Mouse (Mus musculus): Measurements from ENCODE around the gene Gm20388. TPM values are rescaled to one million over a fixed set of nuclear protein-coding genes. Genes with fewer than 3 reads are reported as not detected.

Gm20388 gene
- polyA plus RNA-seq, 1 experiment from 2014 or later, result 7.4 TPM

GRCm38 (mm10) chr8:122243310-122243709 is 2332.7 kb downstream of the Gm20388 start:
- H3K4me2 ChIP-seq, result no peak overlapping the region
- no peak for ATAC-seq (replicated peaks; ENCODE audit: low FRiP score)
- no peaks in the 10 kb centered on the region for H3K36me3 ChIP-seq
- no peaks in the 10 kb centered on the region for H3K9me3 ChIP-seq (replicated peaks)
- H3K27ac ChIP-seq, result no peak overlapping the region
- 65% methylated on average over 4 of the region's 4 CpGs for WGBS
- peaks cover 16% of the 10 kb centered on the region for H3K4me1 ChIP-seq
- no peak overlapping the region for H3K4me3 ChIP-seq (replicated peaks)
- no peaks in the 10 kb centered on the region for H3K27me3 ChIP-seq
- H3K9ac ChIP-seq, result no peak overlapping the region

DNA sequence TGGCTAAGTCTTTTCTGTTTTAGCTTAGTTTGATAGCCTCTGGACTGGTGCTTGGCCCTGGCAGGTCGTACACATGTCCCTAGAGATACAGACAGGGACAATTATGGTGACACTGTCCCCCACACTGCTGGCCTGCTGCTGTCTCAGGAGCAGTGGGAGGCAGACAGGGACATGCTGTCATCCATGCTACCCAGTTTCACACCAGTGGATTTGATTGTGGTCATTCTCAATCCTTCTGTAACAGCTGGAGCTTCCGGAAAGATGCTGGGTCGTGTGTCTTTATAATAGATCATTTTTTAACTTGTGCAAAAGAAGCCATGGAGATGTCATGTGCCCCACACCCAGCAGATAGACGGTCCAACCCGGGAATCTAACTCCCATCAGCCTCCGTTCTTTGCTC is 2334.5 kb downstream of the Gm20388 start:
- Histone ChIP-seq H3K27me3 (no peaks in the 10 kb centered on the region), H3K9me3 (replicated peaks) (no peaks in the 10 kb centered on the region), H3K4me1 (peaks cover 13% of the 10 kb centered on the region), H3K27ac (no peak overlapping the region), H3K9ac (no peak overlapping the region), H3K4me3 (replicated peaks) (no peak overlapping the region), H3K36me3 (no peaks in the 10 kb centered on the region), H3K4me2 (no peak overlapping the region)
- ATAC-seq (replicated peaks; ENCODE audit: low FRiP score), result no peak
- WGBS, result 73% methylated on average over 6 of the region's 6 CpGs

DNA sequence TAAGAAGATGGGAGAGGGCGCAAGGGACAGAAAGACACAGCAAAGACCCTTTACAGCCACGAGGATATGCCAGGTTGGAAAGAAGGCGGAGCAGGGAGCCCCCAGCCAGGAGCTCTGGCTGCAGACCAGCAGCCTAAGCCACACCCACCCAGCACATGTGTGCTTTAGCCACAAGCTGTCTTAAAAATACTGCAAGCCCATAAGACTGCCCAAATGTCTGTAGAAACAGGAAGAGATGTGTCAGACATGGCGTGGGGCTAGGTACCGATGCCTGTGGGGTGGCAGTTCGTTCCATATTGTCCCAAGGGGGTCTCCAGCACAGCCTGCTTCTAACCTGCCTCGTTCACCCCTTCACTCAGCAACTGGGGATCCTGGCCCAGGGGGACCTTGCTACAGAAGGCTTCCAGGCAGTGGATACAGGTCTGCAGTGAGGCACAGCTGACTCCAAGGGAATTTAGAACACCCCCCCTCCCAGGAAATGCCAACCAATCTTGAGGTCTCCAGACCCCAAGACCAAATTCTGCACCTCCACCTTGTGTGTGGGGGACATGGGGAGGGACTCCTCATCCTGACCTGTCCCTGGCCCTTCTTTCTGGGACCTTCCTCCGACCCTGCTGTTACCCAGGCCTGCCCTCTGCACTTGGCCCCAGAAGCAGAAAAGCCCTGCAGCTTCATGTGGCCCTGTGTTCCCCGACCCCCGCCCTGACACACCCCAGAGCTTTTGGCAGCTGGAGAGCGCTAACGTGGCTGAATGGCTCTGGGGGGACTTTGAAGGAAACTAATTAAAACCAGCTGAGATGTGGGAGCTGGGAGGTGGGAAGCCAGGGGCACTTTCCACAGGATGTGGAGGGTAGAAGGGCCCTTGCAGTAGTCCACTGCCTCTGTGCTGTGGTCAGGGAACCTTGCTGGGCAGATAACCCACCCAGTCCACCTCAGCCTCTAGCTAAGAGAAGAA is 2335.9 kb downstream of the Gm20388 start:
- no peaks in the 10 kb centered on the region for H3K9me3 ChIP-seq (replicated peaks)
- H3K4me3 ChIP-seq (replicated peaks), result no peak overlapping the region
- no peak overlapping the region for H3K27ac ChIP-seq
- no peaks in the 10 kb centered on the region for H3K27me3 ChIP-seq
- 31% methylated on average over 12 of the region's 12 CpGs for WGBS
- no peak for ATAC-seq (replicated peaks; ENCODE audit: low FRiP score)
- no peaks in the 10 kb centered on the region for H3K36me3 ChIP-seq
- no peak overlapping the region for H3K4me2 ChIP-seq
- H3K9ac ChIP-seq, result no peak overlapping the region
- peaks cover 13% of the 10 kb centered on the region for H3K4me1 ChIP-seq

- 84% methylated on average over 1 of the region's 1 CpGs for WGBS
Measured at GRCm38 (mm10) chr8:122251739-122252138, 2341.1 kb downstream of the Gm20388 start.

DNA sequence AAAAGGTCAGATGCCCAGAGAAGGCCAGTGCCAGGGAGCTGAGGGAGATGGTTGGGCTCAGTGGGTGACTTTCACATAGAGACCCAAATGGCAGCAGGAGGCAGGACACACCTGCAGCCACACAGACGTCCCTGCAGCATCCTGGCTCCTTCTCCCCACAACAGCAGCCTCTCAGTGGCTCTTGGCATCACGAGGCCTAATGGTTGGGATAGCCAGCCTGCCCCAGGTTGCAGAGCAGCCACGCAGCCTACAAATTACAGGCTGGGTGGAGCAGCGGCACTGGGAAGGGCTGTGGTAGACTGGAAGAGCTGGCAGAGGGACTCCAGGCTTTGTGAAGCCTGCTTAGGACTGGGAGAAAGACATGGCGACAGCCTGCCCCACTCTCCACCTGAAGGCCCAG is 2341.7 kb downstream of the Gm20388 start:
- no peak for ATAC-seq (replicated peaks; ENCODE audit: low FRiP score)
- WGBS, result 53% methylated on average over 5 of the region's 5 CpGs
- H3K27me3 ChIP-seq, result peaks cover 8% of the 10 kb centered on the region; the same call in 1 of the 2 replicates
- H3K9ac ChIP-seq, result no peak overlapping the region
- H3K4me1 ChIP-seq, result peaks cover 11% of the 10 kb centered on the region
- H3K4me2 ChIP-seq, result no peak overlapping the region
- no peak overlapping the region for H3K4me3 ChIP-seq (replicated peaks)
- no peaks in the 10 kb centered on the region for H3K36me3 ChIP-seq
- no peaks in the 10 kb centered on the region for H3K9me3 ChIP-seq (replicated peaks)
- no peak overlapping the region for H3K27ac ChIP-seq

More at GRCm38 (mm10) chr8:122251739-122252138, 2341.1 kb downstream of the Gm20388 start:
- no peaks in the 10 kb centered on the region for H3K9me3 ChIP-seq (replicated peaks)
- H3K27me3 ChIP-seq, result peaks cover 8% of the 10 kb centered on the region; the same call in 1 of the 2 replicates
- H3K4me1 ChIP-seq, result peaks cover 15% of the 10 kb centered on the region
- ATAC-seq (replicated peaks; ENCODE audit: low FRiP score), result no peak
- H3K4me2 ChIP-seq, result no peak overlapping the region
- H3K27ac ChIP-seq, result no peak overlapping the region
- no peak overlapping the region for H3K4me3 ChIP-seq (replicated peaks)
- no peak overlapping the region for H3K9ac ChIP-seq
- no peaks in the 10 kb centered on the region for H3K36me3 ChIP-seq

DNA sequence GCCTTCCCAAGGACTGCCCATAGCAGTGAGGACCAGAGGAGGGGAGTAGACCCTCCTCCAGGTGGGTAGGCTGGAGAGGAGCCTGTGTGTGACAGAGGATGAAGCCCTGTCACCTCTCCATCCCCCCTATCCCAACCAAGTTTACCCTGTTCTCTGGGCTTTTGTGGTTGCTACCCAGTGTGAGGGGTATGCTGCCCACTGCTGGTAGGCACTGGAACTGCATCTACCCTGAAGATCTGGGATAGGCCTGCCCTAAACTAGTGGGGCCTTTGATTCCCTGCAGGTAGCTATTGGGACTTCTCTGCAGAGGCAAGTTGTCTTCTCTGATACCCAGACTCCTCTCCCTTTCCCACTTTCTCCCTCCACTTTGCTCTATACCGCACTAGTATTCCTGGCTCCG is 2348.7 kb downstream of the Gm20388 start:
- 73% methylated on average over 2 of the region's 2 CpGs for WGBS
- H3K9ac ChIP-seq, result no peak overlapping the region
- no peak overlapping the region for H3K4me3 ChIP-seq (replicated peaks)
- H3K36me3 ChIP-seq, result no peaks in the 10 kb centered on the region
- no peak overlapping the region for H3K4me2 ChIP-seq
- no peak overlapping the region for H3K27ac ChIP-seq
- peaks cover 29% of the 10 kb centered on the region for H3K27me3 ChIP-seq
- no peaks in the 10 kb centered on the region for H3K9me3 ChIP-seq (replicated peaks)
- peaks cover 11% of the 10 kb centered on the region for H3K4me1 ChIP-seq
- ATAC-seq (replicated peaks; ENCODE audit: low FRiP score), result no peak; the same call in 1 of the 2 replicates

GRCm38 (mm10) chr8:122260755-122261154 is 2350.1 kb downstream of the Gm20388 start:
- Histone ChIP-seq H3K4me2 (no peak overlapping the region), H3K4me1 (peaks cover 5% of the 10 kb centered on the region), H3K27me3 (peaks cover 26% of the 10 kb centered on the region), H3K27ac (no peak overlapping the region), H3K4me3 (replicated peaks) (no peak overlapping the region), H3K9ac (no peak overlapping the region), H3K36me3 (no peaks in the 10 kb centered on the region), H3K9me3 (replicated peaks) (no peaks in the 10 kb centered on the region)
- ATAC-seq (replicated peaks; ENCODE audit: low FRiP score), result no peak
- WGBS, result 58% methylated on average over 9 of the region's 9 CpGs

GRCm38 (mm10) chr8:122262835-122263234 is 2352.2 kb downstream of the Gm20388 start:
- no peak for ATAC-seq (replicated peaks; ENCODE audit: low FRiP score)
- H3K27ac ChIP-seq, result no peak overlapping the region
- no peak overlapping the region for H3K9ac ChIP-seq
- no peak overlapping the region for H3K4me2 ChIP-seq
- no peaks in the 10 kb centered on the region for H3K4me1 ChIP-seq
- H3K36me3 ChIP-seq, result no peaks in the 10 kb centered on the region
- WGBS, result 70% methylated on average over 16 of the region's 16 CpGs
- no peak overlapping the region for H3K4me3 ChIP-seq (replicated peaks)
- no peaks in the 10 kb centered on the region for H3K9me3 ChIP-seq (replicated peaks)
- H3K27me3 ChIP-seq, result peaks cover 26% of the 10 kb centered on the region

DNA sequence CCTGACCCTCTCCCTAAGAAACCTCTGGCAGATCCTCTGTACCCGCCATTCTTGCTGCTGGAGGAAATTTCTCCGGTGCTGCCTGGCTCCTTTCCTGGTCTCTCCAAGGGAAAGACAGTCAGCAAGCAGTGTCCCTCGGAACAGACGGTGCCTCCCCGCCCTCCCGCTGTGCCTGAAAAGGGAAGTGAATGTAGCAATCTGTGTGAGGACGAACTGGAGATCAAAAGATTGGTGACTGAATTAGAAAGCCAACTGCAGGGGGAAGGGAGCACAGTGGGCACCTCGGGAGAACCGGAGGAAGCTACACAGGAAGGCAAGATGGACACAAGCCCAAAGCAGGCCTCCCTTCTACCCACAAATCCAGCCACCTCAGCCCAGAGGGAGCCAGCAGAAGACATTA is 2353.6 kb downstream of the Gm20388 start:
- no peaks in the 10 kb centered on the region for H3K9me3 ChIP-seq (replicated peaks)
- H3K27ac ChIP-seq, result no peak overlapping the region
- no peak overlapping the region for H3K4me3 ChIP-seq (replicated peaks)
- no peak overlapping the region for H3K4me2 ChIP-seq
- H3K27me3 ChIP-seq, result peaks cover 19% of the 10 kb centered on the region
- 41% methylated on average over 9 of the region's 9 CpGs for WGBS
- H3K9ac ChIP-seq, result no peak overlapping the region
- no peak for ATAC-seq (replicated peaks; ENCODE audit: low FRiP score)
- peaks cover 7% of the 10 kb centered on the region; the same call in 1 of the 2 replicates for H3K4me1 ChIP-seq
- H3K36me3 ChIP-seq, result no peaks in the 10 kb centered on the region

- peaks cover 9% of the 10 kb centered on the region; the same call in 1 of the 2 replicates for H3K4me1 ChIP-seq
- no peak for ATAC-seq (replicated peaks; ENCODE audit: low FRiP score)
- H3K27ac ChIP-seq, result no peak overlapping the region
- no peak overlapping the region for H3K4me3 ChIP-seq (replicated peaks)
- no peak overlapping the region for H3K4me2 ChIP-seq
- no peaks in the 10 kb centered on the region for H3K36me3 ChIP-seq
- peaks cover 28% of the 10 kb centered on the region for H3K27me3 ChIP-seq
- WGBS, result 61% methylated on average over 8 of the region's 8 CpGs
- no peak overlapping the region for H3K9ac ChIP-seq
- H3K9me3 ChIP-seq (replicated peaks), result no peaks in the 10 kb centered on the region
Measured at GRCm38 (mm10) chr8:122265522-122265921, 2354.9 kb downstream of the Gm20388 start.

GRCm38 (mm10) chr8:122266867-122267266 is 2356.2 kb downstream of the Gm20388 start:
- 68% methylated on average over 13 of the region's 13 CpGs for WGBS
- Histone ChIP-seq H3K27me3 (peaks cover 31% of the 10 kb centered on the region), H3K4me3 (replicated peaks) (no peak overlapping the region), H3K4me1 (peaks cover 9% of the 10 kb centered on the region; the same call in 1 of the 2 replicates), H3K9me3 (replicated peaks) (no peaks in the 10 kb centered on the region), H3K4me2 (no peak overlapping the region), H3K9ac (no peak overlapping the region), H3K36me3 (no peaks in the 10 kb centered on the region), H3K27ac (no peak overlapping the region)
- no peak for ATAC-seq (replicated peaks; ENCODE audit: low FRiP score)

- no peak overlapping the region for H3K27ac ChIP-seq
- H3K9me3 ChIP-seq (replicated peaks), result no peaks in the 10 kb centered on the region
- peak overlapping the region; percentile 72 for H3K4me2 ChIP-seq
- no peak for ATAC-seq (replicated peaks; ENCODE audit: low FRiP score)
- 63% methylated on average over 24 of the region's 24 CpGs for WGBS
- H3K27me3 ChIP-seq, result peaks cover 26% of the 10 kb centered on the region
- 0 out of 2 replicates have a peak overlapping the region, but pooled peaks have one; percentile 27 for H3K9ac ChIP-seq
- peaks cover 17% of the 10 kb centered on the region for H3K4me1 ChIP-seq
- peak overlapping the region; percentile 43 for H3K4me3 ChIP-seq (replicated peaks)
- H3K36me3 ChIP-seq, result no peaks in the 10 kb centered on the region
Measured at GRCm38 (mm10) chr8:122268861-122269260, 2358.2 kb downstream of the Gm20388 start.
